Comparison of ENCODE assay signal across 8 mouse cellular contexts in genomic region chr2:126674441-126675168, GRCm38 (mm10). TPM values are rescaled to one million over a fixed set of nuclear protein-coding genes. Genes with fewer than 3 reads are reported as not detected.
DNase-seq lines count a peak whose midpoint lies in the region; TF ChIP-seq lines count a peak whose summit lies in the region.

No protein-coding gene starts in this region.

- no peak for TF ChIP-seq CTCF in CH12.LX (conservative IDR thresholded peaks at IDR 0.05 in 1 of 2, IDR thresholded peaks at IDR 0.05 in 1 of 2; ENCODE audit: low read depth in 2 of 2, low read length in 2 of 2)
- TF ChIP-seq CTCF in layer of hippocampus, adult 2 months (conservative IDR thresholded peaks at IDR 0.05) = no peak

- peak overlapping the region; percentile 74 for H3K9ac ChIP-seq in CH12.LX (ENCODE audit: insufficient read depth, low read depth)

- H3K36me3 ChIP-seq in CH12.LX (replicated peaks in 1 of 2; ENCODE audit: control insufficient read depth in 1 of 2, insufficient read depth in 1 of 2, low read length in 1 of 2) = peaks cover 0 to 17% of the 10 kb centered on the region in 2 experiments
- peaks cover 39% of the 10 kb centered on the region for H3K36me3 ChIP-seq in forebrain, embryonic 10.5 days (replicated peaks)

- H3K4me3 ChIP-seq in CH12.LX (replicated peaks in 1 of 3; ENCODE audit: low read depth in 2 of 3, low read length in 2 of 3, poor library complexity in 1 of 3) = peak overlapping the region; percentile 75 to 93 (median 89)
- H3K4me3 ChIP-seq in forebrain, embryonic 10.5 days = peak overlapping the region; percentile 87
- peak overlapping the region; percentile 94 for H3K4me3 ChIP-seq in layer of hippocampus, adult 2 months

- no peak for TF ChIP-seq RAD21 in CH12.LX (IDR thresholded peaks at IDR 0.05; ENCODE audit: low read depth, low read length)

- no peaks in the 10 kb centered on the region for H3K27me3 ChIP-seq in CH12.LX (replicated peaks)
- no peaks in the 10 kb centered on the region for H3K27me3 ChIP-seq in forebrain, embryonic 10.5 days (ENCODE audit: poor library complexity, severe bottlenecking)

- DNase-seq in CH12.LX (ENCODE audit: extremely low read depth) = peak; percentile 49
- peak; percentile 65 for DNase-seq in adrenal gland, postnatal 10 days
- peak; percentile 66 for DNase-seq in forebrain, embryonic 10.5 days (ENCODE audit: extremely low spot score, low spot score)
- DNase-seq in heart, postnatal 10 days = peak; percentile 67 to 76
- DNase-seq in layer of hippocampus, adult 2 months (ENCODE audit: low spot score in 2 of 2) = peak; percentile 4 to 17
- peak; percentile 56 for DNase-seq in lung, postnatal 10 days
- DNase-seq in ovary, adult 18-20 months (ENCODE audit: low spot score) = peak; percentile 6
- peak; percentile 70 for DNase-seq in thymus, postnatal 25 days

- H3K9me3 ChIP-seq in CH12.LX (replicated peaks; ENCODE audit: low read length) = no peaks in the 10 kb centered on the region
- H3K9me3 ChIP-seq in forebrain, embryonic 10.5 days = no peaks in the 10 kb centered on the region

- H3K4me1 ChIP-seq in CH12.LX (ENCODE audit: control insufficient read depth in 1 of 2, insufficient read depth in 2 of 2) = peaks cover 2 to 32% of the 10 kb centered on the region in 2 experiments; a peak in 3 of 4 replicates
- H3K4me1 ChIP-seq in forebrain, embryonic 10.5 days = peaks cover 34% of the 10 kb centered on the region

- peak overlapping the region; percentile 67; the same call in 1 of the 2 replicates for H3K4me2 ChIP-seq in CH12.LX (ENCODE audit: insufficient read depth, low read depth, poor library complexity, severe bottlenecking)

- no peak for TF ChIP-seq EP300 in CH12.LX (IDR thresholded peaks at IDR 0.05; ENCODE audit: low read length)

- intact Hi-C loops in heart, postnatal 10 days (cut with DNase I) = loop anchor here (2.0 kb wide), 1 partner anchor 32 kb away; the partner anchor contains the start of gene Usp8

- H3K79me2 ChIP-seq in CH12.LX (replicated peaks; ENCODE audit: control insufficient read depth, extremely low read depth, insufficient read depth, poor library complexity, severe bottlenecking) = peaks cover 67% of the 10 kb centered on the region

- TF ChIP-seq POLR2A in CH12.LX (IDR thresholded peaks at IDR 0.05; ENCODE audit: low read depth, low read length) = peak; percentile 36; the same call in 1 of the 2 replicates

- WGBS in forebrain, embryonic 10.5 days = under 1% methylated on average over 77 of the region's 77 CpGs

- dilution Hi-C loops in CH12.LX (cut with MboI; ENCODE audit: extremely low pct_ligation_motif_present, extremely low pct_unique_long_range_greater_than_20kb, low sequenced_read_pairs) = no loop called here

- in situ Hi-C loops in CH12.LX (cut with MboI; ENCODE audit: low pct_ligation_motif_present, low pct_unique_long_range_greater_than_20kb, low sequenced_read_pairs) = no loop called here

- H3K27ac ChIP-seq in CH12.LX (ENCODE audit: insufficient read depth, low read depth) = peak overlapping the region; percentile 95
- H3K27ac ChIP-seq in forebrain, embryonic 10.5 days = peak overlapping the region; percentile 100
- peak overlapping the region; percentile 99 for H3K27ac ChIP-seq in layer of hippocampus, adult 2 months

TF ChIP-seq in CH12.LX, 34 proteins besides CTCF, POLR2A, EP300 and RAD21:
- TF ChIP-seq TCF12 (IDR thresholded peaks at IDR 0.05; ENCODE audit: low read depth, low read length) = no peak; the same call in 1 of the 2 replicates
- peak; percentile 89 for TF ChIP-seq UBTF (IDR thresholded peaks at IDR 0.05; ENCODE audit: low read depth, low read length)
- TF ChIP-seq MXI1 (IDR thresholded peaks at IDR 0.05; ENCODE audit: low read depth, low read length) = peak; percentile 63; the same call in 1 of the 2 replicates
- TF ChIP-seq SIN3A (IDR thresholded peaks at IDR 0.05; ENCODE audit: low read length) = peak; percentile 18; the same call in 1 of the 2 replicates
- TF ChIP-seq USF2 (conservative IDR thresholded peaks at IDR 0.05; ENCODE audit: low read depth, low read length) = no peak
- 0 out of 2 replicates have a peak, but pooled peaks have one; percentile 42 for TF ChIP-seq RCOR1 (conservative IDR thresholded peaks at IDR 0.05; ENCODE audit: low read depth, low read length)
- TF ChIP-seq ZMIZ1 (IDR thresholded peaks at IDR 0.05; ENCODE audit: low read depth, low read length) = no peak
- no peak for TF ChIP-seq E2F4 (IDR thresholded peaks at IDR 0.05; ENCODE audit: insufficient replicate concordance, low read depth, low read length)
- no peak for TF ChIP-seq USF1 (IDR thresholded peaks at IDR 0.05; ENCODE audit: low read depth, low read length)
- TF ChIP-seq JUND (conservative IDR thresholded peaks at IDR 0.05; ENCODE audit: low read depth, low read length) = no peak
- TF ChIP-seq ZC3H11A (IDR thresholded peaks at IDR 0.05; ENCODE audit: low read depth, low read length) = no peak
- peak; percentile 16; the same call in 1 of the 2 replicates for TF ChIP-seq MAX (IDR thresholded peaks at IDR 0.05; ENCODE audit: low read length)

RNA-seq across cellular contexts. Expression of gene Gabpb1, which starts 1.5 kb away (rescaled TPM):
- total RNA-seq in CH12.LX (2012; rRNA removed) = 23.9 and 25.5 TPM in 2 replicates
- total RNA-seq in CH12.LX (2014; rRNA removed) = 50.1 and 56.8 TPM in 2 replicates
- polyA plus RNA-seq in CH12.LX (2012; ENCODE audit: insufficient read length, low read depth) = 50.2 and 52.1 TPM in 2 replicates
- total RNA-seq in adrenal gland, postnatal 10 days (2021) = 10 to 100 TPM; 19.3 to 21.5 TPM
- 77.4 and 77.7 TPM in 2 replicates for polyA plus RNA-seq in forebrain, embryonic 10.5 days (2016; fragmentation: Nextera tagmentation; extraction: Ambion mirVana)
- 10 to 100 TPM; 20.9 to 24.3 TPM for total RNA-seq in heart, postnatal 10 days (2021)
- 10 to 100 TPM; 18.2 to 18.5 TPM for total RNA-seq in layer of hippocampus, adult 2 months (2021)

RNA-seq across cellular contexts. Expression of gene Usp8, which starts 32.5 kb away (rescaled TPM):
- 24.2 TPM in 2 replicates for total RNA-seq in CH12.LX (2012; rRNA removed)
- 23.5 and 24.1 TPM in 2 replicates for total RNA-seq in CH12.LX (2014; rRNA removed)
- 41.5 and 43.0 TPM in 2 replicates for polyA plus RNA-seq in CH12.LX (2012; ENCODE audit: insufficient read length, low read depth)
- 10 to 100 TPM; 55.5 to 59.3 TPM for total RNA-seq in adrenal gland, postnatal 10 days (2021)
- 40.3 and 44.6 TPM in 2 replicates for polyA plus RNA-seq in forebrain, embryonic 10.5 days (2016; fragmentation: Nextera tagmentation; extraction: Ambion mirVana)
- total RNA-seq in heart, postnatal 10 days (2021) = 10 to 100 TPM; 32.1 to 36.2 TPM
- total RNA-seq in layer of hippocampus, adult 2 months (2021) = 10 to 100 TPM; 50.9 to 53.3 TPM

RNA-seq across cellular contexts. Expression of gene Hdc, which starts 55.5 kb away (rescaled TPM):
- total RNA-seq in CH12.LX (2012; rRNA removed) = 0.80 and 1.8 TPM in 2 replicates
- total RNA-seq in CH12.LX (2014; rRNA removed) = 1.5 and 2.9 TPM in 2 replicates
- 1.1 and 1.6 TPM in 2 replicates for polyA plus RNA-seq in CH12.LX (2012; ENCODE audit: insufficient read length, low read depth)
- 10 to 100 TPM in 1 of 2 experiments, 1 to 10 TPM in 1; 9.9 to 10.4 TPM for total RNA-seq in adrenal gland, postnatal 10 days (2021)
- 0.31 and 0.42 TPM in 2 replicates for polyA plus RNA-seq in forebrain, embryonic 10.5 days (2016; fragmentation: Nextera tagmentation; extraction: Ambion mirVana)
- 1 to 10 TPM; 2.6 to 2.7 TPM for total RNA-seq in heart, postnatal 10 days (2021)
- 1 to 10 TPM; 1.1 TPM for total RNA-seq in layer of hippocampus, adult 2 months (2021)

Comparison
In these comparisons a context has a peak if more than half of its experiments do, and no peak if none do; other contexts are left out.
1. Peak in every context shown above with its lines: DNase-seq, H3K4me3 ChIP-seq and H3K27ac ChIP-seq.
2. DNase-seq: peak in every context shown above with its lines; median percentile 72 in heart, postnatal 10 days; 70 in thymus, postnatal 25 days; 66 in forebrain, embryonic 10.5 days; 65 in adrenal gland, postnatal 10 days; 56 in lung, postnatal 10 days; 49 in CH12.LX; 10 in layer of hippocampus, adult 2 months; 6 in ovary, adult 18-20 months.